Mouse (Mus musculus) kidney, postnatal 14 days (tissue): ENCODE data around the gene Fastk.
A peak's percentile ranks its signal among the peaks of the same experiment; 100 is the strongest.

ENCODE experiments used
- DNase-seq: peaks from one replicate; pipeline ENCODE4 v3.0.0; 2022; ENCODE audit warnings: mixed read lengths

Gene Fastk

DNA sequence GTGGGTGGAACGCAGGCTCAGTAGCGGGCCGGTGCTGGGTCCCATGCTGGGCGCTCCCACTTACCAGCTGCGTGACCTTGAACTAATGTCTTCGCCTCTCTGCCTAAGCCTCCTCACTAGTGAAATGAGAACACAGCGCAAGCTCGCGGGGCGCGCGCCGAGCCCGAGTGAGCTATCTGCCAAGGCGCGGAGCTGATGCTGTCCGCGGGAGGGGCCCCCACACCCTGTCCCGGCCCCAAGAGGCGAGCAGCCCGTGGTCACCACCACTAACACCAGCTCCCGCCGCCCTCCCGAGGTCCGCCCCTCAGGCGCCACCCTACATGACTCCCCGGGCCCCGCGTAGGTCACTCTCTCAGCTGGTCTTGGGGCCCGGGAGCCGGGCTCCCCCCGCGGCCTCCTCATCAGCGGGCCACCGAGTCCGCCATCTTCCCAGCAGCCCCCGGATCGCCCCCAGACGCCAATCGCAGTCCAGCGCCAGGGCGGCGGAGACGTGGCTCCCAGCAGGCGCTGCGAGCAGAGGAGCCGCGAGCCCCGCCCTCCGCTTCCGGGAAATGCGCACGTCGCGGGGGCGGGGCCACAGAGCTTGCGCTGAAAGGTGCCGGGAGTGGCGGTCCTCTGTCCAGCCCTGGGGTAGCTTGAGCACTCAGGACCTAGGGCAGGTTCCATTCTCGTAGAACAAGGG lies at the start of gene Fastk:
Fastk (minus strand) TSS at position 542 of the 682 bp plus-strand sequence.
- DNase-seq = peak; percentile 97

DNA sequence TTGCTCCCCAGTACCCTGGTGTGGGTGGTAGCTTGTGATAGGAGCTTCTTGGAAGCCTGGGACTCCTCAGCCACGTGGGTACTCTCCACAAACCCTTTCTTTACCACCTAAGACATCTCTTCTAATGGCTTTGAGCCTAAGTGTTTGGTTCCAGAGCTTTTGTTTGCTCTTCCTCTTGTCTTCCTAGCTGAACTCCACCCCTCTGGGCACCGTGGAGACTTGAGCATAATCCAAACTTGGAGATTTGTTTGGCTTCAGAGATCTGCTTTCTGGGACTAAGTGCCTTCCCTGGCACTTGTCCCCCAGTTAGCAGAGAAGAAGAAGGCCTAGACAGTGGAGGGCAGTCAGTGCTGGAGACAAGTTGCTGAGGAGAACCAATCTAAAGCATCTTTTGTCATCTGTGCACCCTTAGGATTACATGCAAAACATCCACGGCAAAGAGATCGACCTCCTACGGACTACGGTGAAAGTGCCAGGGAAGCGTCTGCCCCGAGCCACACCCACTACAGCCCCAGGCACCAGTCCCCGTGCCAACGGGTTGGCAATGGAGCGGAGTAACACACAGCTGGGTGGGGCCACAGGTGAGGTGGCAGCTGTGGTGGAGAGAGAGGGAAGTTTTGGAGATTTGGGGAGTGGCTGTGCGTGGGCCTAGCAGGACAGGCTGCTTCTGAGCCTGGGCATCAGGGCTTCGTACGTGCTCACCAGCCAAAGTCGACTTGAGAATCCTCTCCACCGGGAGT lies 47.6 kb upstream of the Fastk start:
- DNase-seq = no peak

DNA sequence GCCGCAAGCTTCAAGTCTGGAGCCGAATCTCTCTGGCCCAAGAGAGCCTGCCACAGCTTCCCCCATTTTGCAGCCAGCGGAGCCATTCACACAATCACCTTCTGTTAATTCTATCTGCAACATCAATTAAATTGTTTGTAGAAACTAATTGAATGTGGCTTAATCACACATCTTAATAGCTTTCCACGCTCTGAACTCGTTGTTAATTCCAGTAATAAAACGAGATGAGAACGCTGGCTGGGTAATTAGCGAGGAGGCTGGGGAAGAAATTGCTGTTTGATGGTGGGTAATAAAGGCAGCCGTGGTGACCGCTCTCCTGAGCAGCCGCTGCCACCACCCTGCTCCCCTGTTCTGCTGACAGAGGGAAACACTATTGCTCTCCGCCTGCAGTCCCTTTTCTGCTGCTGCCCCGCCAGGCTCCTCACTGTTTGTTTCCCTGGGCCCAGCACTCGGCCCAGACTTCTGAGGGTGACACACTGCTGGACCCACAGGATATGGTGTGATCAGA lies 45.4 kb upstream of the Fastk start:
- no peak for DNase-seq

DNA sequence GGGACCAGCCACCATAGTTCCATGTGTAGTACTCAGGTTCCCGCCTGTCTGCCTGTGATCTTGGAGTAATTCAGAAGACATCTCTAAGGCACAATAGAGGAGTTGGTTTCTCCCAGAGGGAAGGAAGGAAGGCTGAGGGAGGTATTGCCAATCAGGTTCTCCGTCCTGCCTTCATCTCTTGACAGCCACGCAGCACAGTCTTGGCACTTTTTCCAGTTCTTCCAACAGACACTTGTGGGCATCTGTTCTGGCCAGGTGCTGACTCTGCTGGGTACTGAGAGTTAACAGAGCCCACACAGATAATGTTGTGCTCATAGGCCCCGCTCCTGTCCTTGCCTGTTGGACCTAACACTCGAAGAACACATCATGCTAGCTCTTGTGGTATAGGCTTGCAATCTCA lies 41.7 kb upstream of the Fastk start:
- no peak for DNase-seq

DNA sequence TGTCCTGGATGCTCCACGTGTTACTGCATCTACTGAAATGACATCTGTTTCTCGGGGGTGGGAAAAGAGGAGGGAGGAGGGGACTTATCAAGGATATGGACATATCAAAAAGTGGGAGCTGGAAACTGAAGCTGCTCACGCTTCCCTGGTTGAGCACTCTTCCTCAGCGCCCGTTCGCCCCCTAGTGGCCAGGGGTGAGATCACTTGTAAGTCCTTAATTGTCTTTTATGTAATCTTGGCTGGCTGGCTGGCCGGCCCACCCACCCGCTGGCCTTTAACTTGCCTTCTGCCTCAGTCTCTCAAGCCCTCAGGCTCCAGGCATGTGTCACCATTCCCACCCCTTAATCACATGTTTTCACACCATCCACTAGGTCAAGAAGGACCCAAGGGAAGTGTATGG lies 41.0 kb upstream of the Fastk start:
- DNase-seq = peak; percentile 88

DNA sequence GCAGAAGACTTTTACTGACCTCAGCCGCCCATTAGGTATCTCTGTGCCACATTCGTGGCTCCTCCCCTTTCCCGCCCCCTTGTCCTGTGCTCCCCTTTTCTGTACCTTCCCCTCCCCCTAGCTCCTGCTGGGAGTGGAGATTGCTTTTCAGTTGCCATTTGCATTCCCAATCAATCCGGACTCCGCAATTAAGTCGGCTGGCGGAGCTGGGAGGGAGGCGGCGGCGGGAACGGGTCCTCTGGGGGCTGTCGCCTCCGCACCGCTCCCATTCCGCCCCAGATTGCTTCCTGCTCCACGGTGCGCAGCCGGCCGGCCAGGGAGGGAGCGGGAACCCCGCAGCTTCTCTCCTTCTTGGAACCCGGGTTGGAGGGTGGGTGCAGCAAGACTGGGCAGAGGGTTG lies 39.9 kb upstream of the Fastk start:
- DNase-seq = peak; percentile 29

DNA sequence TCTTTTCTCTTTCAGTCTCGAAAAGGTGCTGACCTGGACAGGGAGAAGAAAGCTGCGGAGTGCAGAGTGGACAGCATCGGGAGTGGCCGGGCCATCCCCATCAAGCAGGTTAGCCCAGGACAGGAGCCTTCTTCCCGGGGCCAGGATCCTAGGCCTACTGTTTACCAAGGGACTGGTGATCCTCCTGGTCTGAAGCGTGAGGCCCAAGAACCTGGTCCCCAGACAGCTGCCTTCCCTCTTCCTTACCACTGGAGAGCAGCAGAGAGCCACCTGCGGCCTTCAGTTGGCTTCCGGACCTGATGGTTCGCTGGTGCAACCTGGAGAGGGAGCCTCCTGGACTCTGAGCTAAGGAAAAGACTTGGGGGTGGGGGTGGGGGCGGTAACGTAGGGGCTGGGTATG lies 38.2 kb upstream of the Fastk start:
- peak; percentile 85 for DNase-seq

DNA sequence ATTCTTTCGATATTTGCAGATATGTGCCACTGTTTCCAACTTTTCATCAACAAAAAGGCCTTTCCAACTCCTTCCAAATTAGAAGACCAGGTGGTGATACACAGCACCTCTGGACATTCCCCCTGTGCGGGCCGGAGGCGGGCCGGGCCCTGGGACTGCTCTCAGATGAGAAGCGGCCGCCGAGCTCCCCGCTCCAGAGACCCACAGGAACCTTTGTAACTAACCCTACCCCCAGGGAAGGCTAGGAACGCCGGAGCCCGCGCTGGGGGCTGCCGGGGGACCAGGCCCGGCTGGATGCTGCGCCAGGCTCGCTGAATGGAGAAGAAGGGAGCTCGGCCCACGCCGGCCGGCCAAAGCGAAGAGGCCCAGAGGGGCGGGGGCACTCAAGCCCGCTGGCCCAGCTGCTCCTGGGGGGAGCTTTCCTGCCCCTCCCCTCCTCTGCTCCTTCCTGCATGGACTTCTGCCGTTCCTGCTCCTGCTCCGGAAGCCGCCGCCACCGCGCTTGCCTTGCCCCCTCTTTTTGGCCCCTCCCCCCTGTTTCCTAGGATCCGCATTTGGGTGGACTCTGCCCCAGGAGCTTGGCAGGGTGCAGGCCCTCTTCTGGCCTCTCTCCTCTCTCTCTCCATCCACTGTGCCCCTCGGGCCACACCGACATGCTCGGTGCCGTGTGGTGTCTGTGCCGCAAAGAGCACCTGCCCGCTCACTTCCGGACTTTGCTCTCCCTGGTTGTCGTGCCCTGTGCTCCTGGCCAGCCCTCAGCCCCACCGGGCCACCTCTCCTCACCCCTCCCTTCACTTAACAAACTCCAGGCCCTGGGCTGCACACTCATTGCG lies 37.4 kb upstream of the Fastk start:
- peak; percentile 86 for DNase-seq

DNA sequence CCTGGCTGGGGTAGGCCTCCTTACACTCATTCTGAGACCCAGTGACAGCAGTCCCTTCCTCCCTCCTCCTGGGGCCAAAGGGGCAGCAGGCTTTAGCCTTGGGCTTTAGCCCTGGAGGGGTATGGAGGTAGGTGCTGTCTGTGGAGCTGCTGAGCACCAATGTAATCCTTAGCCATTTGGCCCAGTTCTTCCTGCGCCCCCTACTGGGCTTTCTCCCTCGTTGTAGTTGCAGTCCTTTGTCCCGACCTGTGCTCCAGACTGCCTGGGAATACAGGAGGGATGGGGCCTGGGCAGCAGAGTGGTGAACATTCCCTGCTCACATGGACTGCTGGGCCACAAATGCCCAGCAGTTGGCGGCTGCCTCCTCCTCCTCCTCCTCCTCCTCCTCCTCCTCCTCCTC lies 36.6 kb upstream of the Fastk start:
- DNase-seq = peak; percentile 83

DNA sequence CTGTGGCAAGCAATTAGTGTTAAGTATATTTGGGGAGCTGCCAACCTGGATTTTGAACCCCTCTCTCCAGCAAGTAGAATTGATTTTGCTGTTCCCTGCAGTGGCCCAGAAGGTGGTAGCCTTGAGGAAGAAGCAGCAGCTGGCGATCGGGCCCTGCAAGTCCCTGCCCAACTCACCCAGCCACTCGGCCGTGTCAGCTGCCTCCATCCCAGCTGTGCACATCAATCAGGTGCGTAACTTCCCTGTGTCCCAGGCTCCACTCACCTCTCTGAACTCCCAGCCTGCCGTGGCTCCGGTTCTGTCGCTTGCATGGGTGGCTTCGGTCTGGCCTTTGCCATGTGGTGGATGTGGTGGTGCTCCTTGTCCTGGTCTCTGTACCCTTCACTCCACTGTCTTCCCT lies 32.8 kb upstream of the Fastk start:
- DNase-seq = no peak

DNA sequence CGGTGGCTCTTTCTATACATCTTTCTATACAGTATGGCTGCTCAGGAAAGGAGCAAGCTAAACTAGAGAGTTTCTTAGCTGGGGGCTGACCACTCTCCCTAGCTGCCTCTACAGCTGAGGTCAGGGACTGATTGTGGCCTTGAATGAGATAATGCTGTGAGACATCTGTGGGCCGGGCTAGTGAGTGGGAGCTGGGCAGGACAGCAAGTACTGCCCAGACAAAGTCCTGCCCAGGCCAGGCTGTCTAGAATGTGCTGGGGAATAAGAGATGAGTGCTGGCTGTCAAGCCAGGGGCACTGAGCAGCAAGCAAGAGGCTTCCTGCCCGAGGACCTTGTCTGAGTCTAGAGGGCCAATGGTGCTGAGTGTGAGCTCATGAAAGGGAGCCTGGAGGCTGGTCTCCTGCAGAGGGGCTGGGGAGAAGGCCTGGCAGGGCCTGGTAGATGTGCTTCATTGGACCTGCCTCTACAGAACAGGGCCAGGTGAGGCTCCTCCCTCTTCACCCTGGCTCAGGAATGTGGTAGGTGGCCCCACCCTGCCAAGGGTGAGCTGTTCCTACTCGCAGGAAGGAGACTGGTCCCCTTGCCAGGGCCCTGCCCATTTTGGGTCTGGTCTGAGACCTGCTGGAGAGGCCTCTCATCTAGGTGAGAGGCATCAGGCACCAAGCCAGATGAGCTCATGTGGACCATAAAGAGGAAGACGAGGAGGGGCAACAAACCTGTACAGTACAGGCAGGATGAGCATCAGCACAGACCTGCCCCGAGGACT lies 30.6 kb upstream of the Fastk start:
- peak; percentile 69 for DNase-seq

DNA sequence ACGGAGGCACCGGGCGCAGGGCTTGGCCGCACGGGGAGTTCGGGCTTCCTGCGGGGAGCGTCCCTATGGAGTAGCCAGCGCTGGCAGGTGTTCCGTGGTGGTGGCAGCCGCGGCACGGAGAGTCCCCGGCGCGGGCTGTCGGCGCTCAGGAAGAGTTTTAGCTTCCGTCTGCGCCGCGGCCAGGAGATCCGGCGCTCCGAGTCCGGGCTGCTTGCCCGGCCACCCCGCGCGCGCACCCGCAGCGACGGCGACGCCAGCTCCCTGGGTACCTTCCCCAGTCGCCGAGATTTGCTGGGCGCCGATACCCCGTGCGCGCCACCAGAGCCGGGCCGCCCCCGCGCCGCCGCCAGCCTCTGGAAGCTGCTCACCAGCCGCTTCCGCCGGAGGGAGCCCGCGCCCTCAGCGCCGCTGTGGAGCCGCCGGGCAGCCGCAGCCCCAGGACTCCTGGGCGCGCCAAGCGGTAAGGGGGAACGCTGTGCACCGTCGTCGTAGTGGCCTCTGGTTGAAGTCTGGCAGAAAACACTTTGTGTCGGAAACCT lies 29.7 kb upstream of the Fastk start:
- no peak for DNase-seq

DNA sequence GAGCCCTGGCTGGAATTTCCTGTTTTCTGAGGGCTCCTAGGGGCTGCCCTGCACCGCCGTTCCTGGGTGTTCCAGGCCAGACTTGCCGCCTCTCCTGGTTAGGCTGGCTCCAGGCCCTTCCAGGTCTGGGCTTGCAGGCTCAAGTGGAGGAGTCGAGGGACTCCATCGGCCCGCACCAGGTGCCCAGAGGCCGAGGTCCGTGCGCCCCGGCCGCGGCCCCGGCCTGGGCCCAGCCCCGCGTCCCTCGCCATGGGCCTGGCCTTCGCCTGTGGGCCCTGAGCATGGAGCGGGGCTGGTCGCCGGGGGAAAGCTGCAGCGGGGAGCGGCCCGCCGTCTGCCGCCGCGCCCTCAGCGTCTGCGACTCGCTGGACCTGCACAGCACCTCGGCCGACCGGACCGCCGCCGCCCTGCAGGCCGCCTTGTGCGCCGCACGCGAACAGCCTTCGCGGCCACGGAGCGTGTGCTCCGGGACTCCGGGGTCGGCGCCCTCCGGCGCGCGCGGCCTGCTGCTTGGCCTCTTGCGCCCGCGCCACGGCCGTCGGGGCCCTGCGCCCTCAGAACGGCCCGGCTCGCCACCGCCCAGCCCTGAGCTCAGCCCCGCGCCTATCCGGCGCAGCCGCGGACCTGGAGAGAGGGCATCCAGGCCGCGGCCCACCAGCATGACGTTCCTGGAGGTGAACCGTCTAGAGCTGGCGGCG lies 29.1 kb upstream of the Fastk start:
- DNase-seq = peak; percentile 56

DNA sequence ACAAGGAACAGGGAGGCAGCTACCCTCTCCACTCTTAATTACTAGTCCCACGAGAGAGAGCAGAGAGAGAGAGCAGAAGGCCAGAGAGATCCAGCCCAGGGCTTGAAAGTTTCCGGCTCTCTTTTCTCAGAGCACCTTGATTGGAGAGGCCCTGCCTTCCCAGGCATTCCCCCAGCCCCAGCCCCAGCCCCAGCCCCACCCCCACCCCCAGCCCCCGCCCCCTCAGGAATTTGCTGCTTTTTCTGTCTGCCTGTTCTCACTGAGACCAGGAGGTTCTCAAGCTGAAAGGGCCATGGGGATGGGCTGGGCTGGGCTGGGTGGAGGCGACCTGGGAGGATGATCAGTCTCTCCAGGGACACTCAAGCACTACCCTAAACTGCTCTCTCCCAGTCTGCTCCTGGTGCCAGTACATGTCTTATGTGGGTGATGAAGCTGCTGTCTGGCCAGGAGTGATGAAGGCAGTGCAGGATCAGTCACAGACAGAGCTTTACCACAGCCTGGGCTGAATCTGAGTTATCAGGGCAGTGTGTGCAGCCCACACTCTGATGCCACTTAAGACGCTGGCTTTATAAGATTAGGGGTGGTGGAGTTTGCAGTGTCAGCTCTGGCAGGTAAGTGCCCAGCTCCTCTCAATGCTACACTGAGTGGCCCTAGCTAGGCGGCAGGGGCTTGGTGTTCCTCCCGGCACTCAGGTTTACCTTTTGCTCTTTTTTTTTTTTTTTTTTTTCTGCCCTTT lies 28.0 kb upstream of the Fastk start:
- DNase-seq = no peak

DNA sequence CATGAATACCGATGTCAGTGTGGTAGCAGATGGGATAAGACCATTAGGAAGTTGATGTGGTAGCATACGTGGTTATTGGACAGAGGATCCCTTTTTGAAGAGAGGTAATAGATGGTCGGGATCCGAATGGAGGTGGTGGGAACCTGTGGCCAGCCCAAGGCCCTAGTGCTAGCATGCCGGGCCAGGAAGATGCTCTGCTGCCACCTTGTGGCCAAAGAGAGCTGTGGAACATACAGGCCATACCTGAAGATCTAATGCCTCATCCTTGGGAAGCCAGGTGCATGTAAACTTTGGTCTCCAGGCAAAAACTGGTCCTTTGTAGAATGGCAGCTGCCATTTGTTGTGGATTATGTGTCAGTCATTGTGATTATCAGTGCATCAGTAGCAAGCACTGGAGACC lies 25.5 kb upstream of the Fastk start:
- DNase-seq = peak; percentile 87

DNA sequence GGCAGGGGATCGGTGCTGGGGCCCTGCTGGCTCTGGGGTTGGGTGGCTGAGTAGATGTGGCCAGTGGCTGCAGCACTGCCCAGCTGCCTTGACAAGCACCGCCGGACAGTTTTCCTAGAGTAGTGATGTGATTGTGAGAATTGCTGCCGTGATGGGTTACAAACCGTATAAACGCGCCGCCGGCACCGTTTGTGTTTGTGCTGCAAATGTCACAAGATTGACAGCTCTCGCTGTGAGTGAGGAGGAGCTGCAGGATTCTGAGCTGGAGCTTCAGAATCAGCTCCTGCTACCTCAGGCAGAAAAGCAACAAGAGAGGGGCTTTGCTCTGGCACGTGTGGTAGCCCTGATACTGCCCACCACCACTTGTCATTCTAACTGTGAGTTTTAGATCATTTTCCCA lies 21.7 kb upstream of the Fastk start:
- no peak for DNase-seq

DNA sequence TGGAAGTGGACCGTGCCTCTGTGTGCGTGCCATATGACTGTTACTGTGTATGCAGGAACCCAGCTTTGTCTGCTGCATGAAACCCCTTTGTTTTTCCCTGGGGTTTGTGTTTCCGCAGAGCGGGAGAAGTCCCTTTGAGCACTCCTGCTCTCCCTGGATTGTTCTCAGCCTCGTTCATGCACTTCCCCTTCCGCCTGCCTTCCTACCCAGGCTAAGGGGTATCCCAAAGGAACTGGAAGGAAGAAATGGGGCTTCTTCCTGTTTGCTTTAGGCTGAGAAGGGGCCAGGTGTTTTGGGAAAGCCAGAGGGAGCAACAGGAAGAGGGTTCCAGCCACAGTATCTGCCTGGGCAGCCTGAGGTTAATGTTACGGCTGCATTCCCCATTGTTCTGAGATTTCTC lies 10.5 kb upstream of the Fastk start:
- no peak for DNase-seq

DNA sequence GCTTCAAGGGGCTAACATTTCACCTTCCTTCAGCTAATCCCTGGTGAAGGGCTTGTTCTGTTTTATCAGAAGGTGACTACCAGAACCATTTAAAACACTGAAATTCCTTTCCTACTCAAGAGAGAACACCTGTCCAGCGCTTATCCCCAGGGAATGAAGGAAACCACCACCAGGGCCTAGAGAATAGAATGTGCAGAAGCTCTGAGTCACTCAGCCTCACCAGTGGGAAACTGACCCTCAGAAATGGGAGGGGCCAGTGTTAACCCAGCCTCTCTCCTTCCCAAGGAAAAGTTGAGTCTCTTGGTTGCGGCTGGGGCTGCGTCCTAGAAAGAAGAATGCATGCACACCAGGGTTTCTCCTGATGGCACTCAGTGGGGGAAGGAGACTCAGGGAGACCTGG lies 10.0 kb upstream of the Fastk start:
- DNase-seq = no peak

DNA sequence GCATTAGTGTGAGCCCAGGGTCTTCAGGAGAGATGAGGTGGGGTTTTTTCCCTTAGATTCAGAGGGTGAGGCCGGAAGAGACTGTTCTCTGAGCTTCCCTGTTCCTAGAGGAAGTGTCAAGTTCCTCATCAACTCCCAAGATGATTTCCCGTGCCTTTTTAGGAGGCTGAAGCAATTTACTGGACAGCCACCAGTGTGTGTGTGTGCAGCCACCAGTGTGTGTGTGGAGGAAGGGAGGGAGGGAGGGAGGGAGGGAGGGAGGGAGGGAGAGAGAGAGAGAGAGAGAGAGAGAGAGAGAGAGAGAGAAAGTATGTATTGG lies 8.9 kb upstream of the Fastk start:
- no peak for DNase-seq

DNA sequence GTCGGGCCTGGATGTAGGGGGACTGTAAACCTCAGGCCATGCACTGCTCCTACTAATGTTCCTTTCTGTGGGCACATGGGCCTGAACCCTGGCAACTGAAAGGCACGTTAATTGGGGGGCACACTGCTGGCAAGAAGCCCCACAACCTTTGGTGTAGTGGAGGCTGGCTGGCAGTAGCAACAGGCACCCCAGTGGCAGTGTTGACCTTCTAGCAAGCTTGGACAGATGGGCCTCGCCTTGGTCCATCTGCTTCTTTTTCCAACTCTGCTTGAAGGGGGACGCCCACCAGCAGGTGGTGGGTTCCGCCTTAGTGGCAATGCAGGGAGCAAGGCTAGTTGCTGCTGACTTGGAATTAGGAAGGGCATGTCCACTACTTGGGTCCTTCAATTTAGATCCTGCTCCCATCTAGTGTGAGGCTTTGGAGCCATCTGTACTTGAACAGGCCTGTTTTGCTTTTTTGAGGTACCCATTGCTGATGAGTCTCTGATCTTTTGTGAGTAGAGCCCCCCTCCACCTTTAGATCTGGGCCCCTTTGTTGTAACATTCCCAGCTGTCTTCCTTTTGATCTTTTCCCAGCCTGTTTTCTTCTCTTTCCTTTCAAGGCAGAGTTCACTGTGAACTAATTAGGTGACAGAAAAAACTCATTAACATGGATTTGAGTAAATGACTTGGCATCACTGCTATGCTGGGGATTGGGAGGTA lies 8.3 kb upstream of the Fastk start:
- no peak for DNase-seq
